Mouse (Mus musculus) liver, embryonic 15.5 days (tissue): Measurements from ENCODE around the gene Tpx2. TPM values are rescaled to one million over a fixed set of nuclear protein-coding genes. Genes with fewer than 3 reads are reported as not detected.

Experiments
- microRNA-seq: library from miRNA; unstranded; fragments of <30 nt; microRNA quantifications from one replicate; pipeline ENCODE4, GENCODE M21; 2016
- polyA plus RNA-seq: library from polyadenylated mRNA; unstranded; fragments of >200 nt; fragmentation: Nextera tagmentation; extraction: Ambion mirVana; gene quantifications from 2 replicates; pipeline ENCODE4 v1.2.1, GENCODE M21; 2015

Gene Tpx2
- polyA plus RNA-seq, 1 experiment from 2014 or later = 59.4 TPM

Small RNA genes within 50 kb of the gene (microRNA-seq; reads per million reads assigned to microRNA genes)
- gene Mir5622 = 6.6 reads per million, percentile 22 among the genes with 10 or more reads in this experiment

Other genes starting within 250 kb of the Tpx2 start
- not detected in 2 replicates for gene Defb45, start 248.6 kb upstream of the Tpx2 start, polyA plus RNA-seq
- gene Defb36, start 243.6 kb upstream of the Tpx2 start, polyA plus RNA-seq = not detected in 2 replicates
- not detected in 2 replicates for gene Defb25, start 224.9 kb upstream of the Tpx2 start, polyA plus RNA-seq
- gene Rem1, start 221.0 kb upstream of the Tpx2 start, polyA plus RNA-seq = 0.58 and 1.1 TPM in 2 replicates
- gene H13, start 178.5 kb upstream of the Tpx2 start, polyA plus RNA-seq = 45.2 and 49.8 TPM in 2 replicates
- gene Mcts2, start 160.9 kb upstream of the Tpx2 start, polyA plus RNA-seq = 12.1 and 12.4 TPM in 2 replicates
- 20.5 and 20.9 TPM in 2 replicates for gene Id1, start 111.7 kb upstream of the Tpx2 start, polyA plus RNA-seq
- 1.0 and 1.1 TPM in 2 replicates for gene Cox4i2, start 93.8 kb upstream of the Tpx2 start, polyA plus RNA-seq
- gene Bcl2l1, start 16.2 kb upstream of the Tpx2 start, polyA plus RNA-seq = 209 and 237 TPM in 2 replicates
- gene Mylk2, start 63.4 kb downstream of the Tpx2 start, polyA plus RNA-seq = 0.16 and 0.28 TPM in 2 replicates
- gene Foxs1, start 85.2 kb downstream of the Tpx2 start, polyA plus RNA-seq = 0.47 and 0.52 TPM in 2 replicates
- not detected in 2 replicates for gene Dusp15, start 103.7 kb downstream of the Tpx2 start, polyA plus RNA-seq
- gene Ttll9, start 114.5 kb downstream of the Tpx2 start, polyA plus RNA-seq = 0.12 and 0.14 TPM in 2 replicates
- 36.9 and 39.5 TPM in 2 replicates for gene Pdrg1, start 167.5 kb downstream of the Tpx2 start, polyA plus RNA-seq
- gene Xkr7, start 183.9 kb downstream of the Tpx2 start, polyA plus RNA-seq = not detected in 2 replicates
- gene Ccm2l, start 218.0 kb downstream of the Tpx2 start, polyA plus RNA-seq = 0.59 and 0.92 TPM in 2 replicates